10 mouse cellular contexts compared by ENCODE assay signal in the genomic region with DNA sequence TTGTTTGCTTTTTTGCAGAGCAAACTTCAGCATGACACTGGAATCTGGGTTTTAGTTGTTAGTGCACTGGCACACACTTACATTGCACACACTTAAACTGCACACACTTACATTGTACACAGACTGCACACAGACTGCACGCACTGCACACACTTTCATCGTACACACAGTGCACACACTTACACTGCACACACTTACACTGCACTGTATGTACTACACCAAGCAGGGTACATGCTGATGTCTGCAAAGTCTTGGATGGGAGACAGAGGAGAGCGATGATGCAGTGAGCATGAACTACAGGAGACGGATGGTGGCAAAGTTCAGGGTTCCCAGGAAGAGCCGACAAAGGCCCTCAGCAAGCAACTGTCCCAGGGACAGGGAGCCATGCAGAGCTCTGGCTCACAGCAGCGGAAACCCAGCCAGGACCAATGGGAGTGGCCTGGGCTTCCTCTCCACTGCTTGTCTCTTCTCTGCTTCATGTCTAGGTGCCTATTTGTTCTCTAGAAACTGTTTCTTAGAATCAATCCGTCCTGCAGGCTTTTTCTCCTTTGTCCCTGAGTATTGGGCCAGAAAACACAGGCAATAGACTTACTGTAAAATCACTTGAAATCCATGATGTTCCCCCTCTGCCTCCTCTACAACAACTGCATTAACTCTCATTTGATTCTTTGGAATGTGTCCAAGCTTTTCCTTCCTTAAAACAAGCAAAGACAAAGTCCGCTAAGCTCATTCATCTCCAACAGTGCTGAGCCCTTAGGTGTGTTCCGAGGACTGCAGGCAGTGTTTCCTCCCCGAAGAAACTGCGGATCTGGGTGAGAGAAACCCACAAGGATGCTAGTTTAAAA. TPM values are rescaled to one million over a fixed set of nuclear protein-coding genes. Genes with fewer than 3 reads are reported as not detected.
A peak's percentile ranks its signal among the peaks of the same experiment; 100 is the strongest.
DNase-seq lines count a peak whose midpoint lies in the region; ATAC-seq and TF ChIP-seq lines count a peak whose summit lies in the region.
"Had no signal": no experiment of that assay in that cellular context is flagged by ENCODE, and none has a peak within 500 bp of the region (broad histone marks: within the 10 kb centered on the region; RNA-seq: fewer than 3 reads in every experiment).

No protein-coding gene starts in this region.

- ATAC-seq in lung, embryonic 16.5 days (ENCODE audit: low read depth), result 0 out of 2 replicates have a peak, but pooled peaks have one; percentile 47
- ATAC-seq in lung, postnatal 0 days, result no peak
- peak; percentile 51 to 65 for ATAC-seq in hematopoietic stem cell, adult 5-6 weeks (replicated peaks in 1 of 2; ENCODE audit: insufficient read depth in 1 of 2, low FRiP score in 2 of 2, low TSS enrichment in 1 of 2, low read depth in 1 of 2, poor library complexity in 2 of 2, severe bottlenecking in 2 of 2)
- no peak for ATAC-seq in liver, postnatal 0 days

- no peaks in the 10 kb centered on the region for H3K36me3 ChIP-seq in lung, embryonic 16.5 days (ENCODE audit: control insufficient read depth, insufficient read depth, low read length)
- H3K36me3 ChIP-seq in lung, postnatal 0 days (ENCODE audit: insufficient read depth, low read length), result no peaks in the 10 kb centered on the region
- no peaks in the 10 kb centered on the region for H3K36me3 ChIP-seq in liver, postnatal 0 days (replicated peaks; ENCODE audit: insufficient read depth, low read length)

- no peak overlapping the region for H3K4me3 ChIP-seq in lung, embryonic 16.5 days (ENCODE audit: low read length)
- no peak overlapping the region for H3K4me3 ChIP-seq in lung, postnatal 0 days (ENCODE audit: low read depth, low read length)
- H3K4me3 ChIP-seq in liver, postnatal 0 days (ENCODE audit: low read depth, low read length), result no peak overlapping the region

- WGBS in lung, embryonic 16.5 days, result 53% methylated on average over 11 of the region's 11 CpGs
- WGBS in lung, postnatal 0 days, result 50% methylated on average over 11 of the region's 11 CpGs
- 72% methylated on average over 11 of the region's 11 CpGs for WGBS in liver, postnatal 0 days (ENCODE audit: insufficient replicate concordance)

- H3K9ac ChIP-seq in lung, embryonic 16.5 days (ENCODE audit: low read length), result no peak overlapping the region
- H3K9ac ChIP-seq in lung, postnatal 0 days (replicated peaks; ENCODE audit: low read depth), result no peak overlapping the region
- H3K9ac ChIP-seq in liver, postnatal 0 days (replicated peaks), result no peak overlapping the region

- no peaks in the 10 kb centered on the region for H3K27me3 ChIP-seq in lung, embryonic 16.5 days (ENCODE audit: control insufficient read depth, insufficient read depth, low read depth, low read length)
- H3K27me3 ChIP-seq in lung, postnatal 0 days (replicated peaks; ENCODE audit: insufficient read depth, low read length), result no peaks in the 10 kb centered on the region
- H3K27me3 ChIP-seq in liver, postnatal 0 days (ENCODE audit: insufficient read depth, low read length), result no peaks in the 10 kb centered on the region

- H3K4me1 ChIP-seq in lung, embryonic 16.5 days (replicated peaks; ENCODE audit: control insufficient read depth, insufficient read depth, low read length), result peaks cover 6% of the 10 kb centered on the region; the same call in 1 of the 2 replicates
- no peaks in the 10 kb centered on the region for H3K4me1 ChIP-seq in lung, postnatal 0 days (ENCODE audit: insufficient read depth, low read depth, low read length)
- H3K4me1 ChIP-seq in liver, postnatal 0 days (ENCODE audit: insufficient read depth), result no peaks in the 10 kb centered on the region

- TF ChIP-seq EP300 in lung, postnatal 0 days (IDR thresholded peaks at IDR 0.05), result no peak
- TF ChIP-seq EP300 in liver, postnatal 0 days (IDR thresholded peaks at IDR 0.05; ENCODE audit: low read depth), result no peak

- no peak overlapping the region for H3K4me2 ChIP-seq in lung, embryonic 16.5 days (ENCODE audit: low read depth, low read length)
- no peak overlapping the region for H3K4me2 ChIP-seq in lung, postnatal 0 days (replicated peaks; ENCODE audit: low read depth, low read length)
- no peak overlapping the region for H3K4me2 ChIP-seq in liver, postnatal 0 days (ENCODE audit: low read depth, low read length)

- no peak overlapping the region for H3K27ac ChIP-seq in lung, embryonic 16.5 days (ENCODE audit: low read length)
- H3K27ac ChIP-seq in lung, postnatal 0 days (ENCODE audit: low read length), result no peak overlapping the region
- H3K27ac ChIP-seq in liver, postnatal 0 days (ENCODE audit: low read depth), result no peak overlapping the region

- TF ChIP-seq CTCF in lung, postnatal 0 days (IDR thresholded peaks at IDR 0.05), result no peak
- no peak for TF ChIP-seq CTCF in liver, postnatal 0 days (IDR thresholded peaks at IDR 0.05; ENCODE audit: low read depth)

- DNase-seq in cerebellum, postnatal 14 days, result peak; percentile 30 to 50
- no peak for DNase-seq in cerebellum, adult 9-10 months
- no peak for DNase-seq in lung, postnatal 0 days (ENCODE audit: low spot score)
- DNase-seq in kidney, postnatal 10 days, result peak; percentile 48
- no peak for DNase-seq in liver, postnatal 0 days
- DNase-seq in spleen, postnatal 10 days (ENCODE audit: low spot score in 2 of 2), result no peak

- no peaks in the 10 kb centered on the region for H3K9me3 ChIP-seq in lung, embryonic 16.5 days (ENCODE audit: control insufficient read depth, low read length)
- no peaks in the 10 kb centered on the region for H3K9me3 ChIP-seq in lung, postnatal 0 days (ENCODE audit: low read length)
- H3K9me3 ChIP-seq in liver, postnatal 0 days (ENCODE audit: low read length), result no peaks in the 10 kb centered on the region

RNA-seq across cellular contexts. Expression of gene Asb17, which starts 20.1 kb away (rescaled TPM):
- 0.09 TPM in 1 of 2 replicates, not detected in the other for polyA plus RNA-seq in lung, embryonic 16.5 days (2015; fragmentation: Nextera tagmentation; extraction: Ambion mirVana)
- not detected in 2 replicates for polyA plus RNA-seq in lung, postnatal 0 days (2015; fragmentation: Nextera tagmentation; extraction: Ambion mirVana)
- total RNA-seq in hematopoietic stem cell, adult 5-6 weeks (2017), result not detected in 2 replicates
- polyA plus RNA-seq in liver, postnatal 0 days (2015; fragmentation: Nextera tagmentation; extraction: Ambion mirVana), result 0.40 and 0.66 TPM in 2 replicates
- total RNA-seq: left cerebral cortex, postnatal 14 days had no signal
- polyA plus RNA-seq: frontal cortex, adult 2 months had no signal

Comparison
In these comparisons a context has a peak if more than half of its experiments do, and no peak if none do; other contexts are left out.
1. DNase-seq: peak in cerebellum, postnatal 14 days (2 of 2) and kidney, postnatal 10 days (single experiment); none in cerebellum, adult 9-10 months (single experiment), lung, postnatal 0 days (single experiment), liver, postnatal 0 days (single experiment) and spleen, postnatal 10 days (0 of 2).
2. ATAC-seq: peak in lung, embryonic 16.5 days (single experiment) and hematopoietic stem cell, adult 5-6 weeks (2 of 2); none in lung, postnatal 0 days (single experiment) and liver, postnatal 0 days (single experiment).